Mouse (Mus musculus): ENCODE results near the gene Plcz1. TPM values are rescaled to one million over a fixed set of nuclear protein-coding genes. Genes with fewer than 3 reads are reported as not detected.

Plcz1 gene
- polyA plus RNA-seq, 1 experiment from 2014 or later, result not detected

DNA sequence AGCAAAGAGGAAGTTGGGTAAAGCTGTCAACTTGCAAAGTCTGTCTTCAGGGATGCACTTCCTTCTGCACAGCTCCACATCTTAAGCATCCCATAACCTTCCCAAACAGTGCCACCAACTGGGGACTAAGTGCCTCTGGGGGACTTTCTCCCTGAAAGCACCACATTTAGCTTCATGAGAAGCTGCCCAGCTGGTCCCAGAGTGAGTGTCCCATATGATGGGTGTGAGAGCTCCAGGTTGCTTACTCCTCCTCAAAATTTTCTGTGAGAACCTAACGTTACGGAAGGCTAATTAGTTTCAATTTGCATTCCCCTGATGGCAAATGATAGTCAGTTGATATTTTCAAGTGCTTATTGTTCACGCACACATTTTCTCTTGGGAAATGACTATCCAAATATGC lies 57.2 kb downstream of the Plcz1 start:
- 96% methylated on average over 3 of the region's 3 CpGs for WGBS

DNA sequence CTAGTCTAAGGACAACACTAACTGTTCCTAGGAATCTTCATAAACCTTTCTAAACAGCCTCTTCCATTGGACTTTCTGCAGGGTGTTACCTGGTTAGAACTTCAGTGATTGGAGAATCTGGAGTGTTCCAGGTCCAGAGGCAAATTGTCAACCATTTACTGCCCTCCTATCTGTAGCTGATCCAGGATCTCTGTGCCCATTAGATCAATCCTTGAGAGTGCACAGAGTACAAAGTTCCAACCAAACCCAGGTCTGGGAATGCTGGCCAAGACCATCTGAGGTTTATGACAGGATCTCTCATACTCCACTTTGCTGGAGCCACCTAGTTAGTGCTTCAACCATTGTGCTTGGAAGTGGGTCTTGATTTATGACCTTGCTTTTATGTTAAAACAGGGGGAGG lies 60.2 kb downstream of the Plcz1 start:
- ATAC-seq, result no peak
- Histone ChIP-seq H3K4me1 (ENCODE audit: insufficient read depth, low read depth, low read length) (no peaks in the 10 kb centered on the region), H3K4me2 (replicated peaks; ENCODE audit: low read depth, low read length) (no peak overlapping the region), H3K9ac (replicated peaks; ENCODE audit: low read depth) (no peak overlapping the region), H3K9me3 (ENCODE audit: low read length) (no peaks in the 10 kb centered on the region), H3K27ac (ENCODE audit: low read length) (no peak overlapping the region), H3K27me3 (replicated peaks; ENCODE audit: insufficient read depth, low read length) (no peaks in the 10 kb centered on the region), H3K36me3 (ENCODE audit: insufficient read depth, low read length) (no peaks in the 10 kb centered on the region), H3K4me3 (ENCODE audit: low read depth, low read length) (no peak overlapping the region)
- TF ChIP-seq CTCF (IDR thresholded peaks at IDR 0.05) (no peak), EP300 (IDR thresholded peaks at IDR 0.05) (no peak)
- no peak for DNase-seq (ENCODE audit: low spot score)

More for the DNA sequence above, 57.2 kb downstream of the Plcz1 start:
- Histone ChIP-seq H3K9ac (replicated peaks; ENCODE audit: low read depth) (no peak overlapping the region), H3K27me3 (replicated peaks; ENCODE audit: insufficient read depth, low read length) (no peaks in the 10 kb centered on the region), H3K4me3 (ENCODE audit: low read depth, low read length) (no peak overlapping the region), H3K4me2 (replicated peaks; ENCODE audit: low read depth, low read length) (no peak overlapping the region), H3K4me1 (ENCODE audit: insufficient read depth, low read depth, low read length) (no peaks in the 10 kb centered on the region), H3K36me3 (ENCODE audit: insufficient read depth, low read length) (no peaks in the 10 kb centered on the region), H3K9me3 (ENCODE audit: low read length) (no peaks in the 10 kb centered on the region), H3K27ac (ENCODE audit: low read length) (no peak overlapping the region)
- TF ChIP-seq EP300 (IDR thresholded peaks at IDR 0.05), result no peak
- no peak for DNase-seq (ENCODE audit: low spot score)
- no peak for ATAC-seq

DNA sequence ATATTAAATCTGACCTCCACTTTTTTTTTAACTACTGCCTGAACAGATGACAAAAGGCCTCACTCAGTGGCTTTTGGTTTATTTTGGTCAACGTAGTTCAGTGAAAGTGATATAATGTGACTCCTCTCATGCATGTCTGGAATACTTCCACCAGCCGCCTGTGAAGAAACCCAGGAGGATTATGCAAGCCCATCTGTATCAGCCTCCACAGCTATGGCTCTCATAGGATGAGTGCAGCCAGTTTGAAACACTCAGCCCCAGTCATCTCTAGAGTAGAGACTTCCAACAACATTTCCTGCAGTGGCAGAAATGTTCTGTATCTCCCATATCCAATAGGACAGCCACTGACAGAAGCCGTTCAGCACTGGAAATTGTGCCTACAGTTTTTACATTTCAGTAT lies 63.1 kb downstream of the Plcz1 start:
- H3K27ac ChIP-seq (ENCODE audit: low read length), result no peak overlapping the region
- ATAC-seq, result peak; percentile 88
- no peaks in the 10 kb centered on the region for H3K36me3 ChIP-seq (ENCODE audit: insufficient read depth, low read length)
- no peak overlapping the region for H3K4me2 ChIP-seq (replicated peaks; ENCODE audit: low read depth, low read length)
- TF ChIP-seq CTCF (IDR thresholded peaks at IDR 0.05) (no peak), EP300 (IDR thresholded peaks at IDR 0.05) (no peak)
- H3K4me1 ChIP-seq (ENCODE audit: insufficient read depth, low read depth, low read length), result no peaks in the 10 kb centered on the region
- no peak overlapping the region for H3K9ac ChIP-seq (replicated peaks; ENCODE audit: low read depth)
- peak; percentile 81 for DNase-seq (ENCODE audit: low spot score)
- no peaks in the 10 kb centered on the region for H3K9me3 ChIP-seq (ENCODE audit: low read length)
- no peak overlapping the region for H3K4me3 ChIP-seq (ENCODE audit: low read depth, low read length)
- WGBS, result 45% methylated on average over 3 of the region's 3 CpGs
- no peaks in the 10 kb centered on the region for H3K27me3 ChIP-seq (replicated peaks; ENCODE audit: insufficient read depth, low read length)

DNA sequence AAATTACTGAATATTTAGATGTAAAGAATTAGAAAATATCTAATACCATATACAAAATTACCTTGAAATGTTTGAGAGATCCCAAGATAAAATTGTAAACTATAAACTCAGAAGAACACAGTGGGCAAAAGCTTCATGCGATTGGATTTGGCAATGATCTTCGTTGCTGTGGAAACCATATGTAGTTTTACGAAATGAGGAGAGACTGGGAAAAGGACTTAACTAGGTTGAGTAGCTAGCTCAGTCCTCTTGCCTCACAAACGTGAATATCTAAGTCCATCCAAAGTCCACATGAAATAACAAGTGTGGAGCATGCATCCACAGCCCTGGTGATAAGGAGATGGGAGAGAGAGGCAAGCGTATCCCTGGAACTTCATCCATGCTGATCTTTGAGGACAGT lies 66.6 kb downstream of the Plcz1 start:
- H3K9ac ChIP-seq (replicated peaks; ENCODE audit: low read depth), result no peak overlapping the region
- H3K4me2 ChIP-seq (replicated peaks; ENCODE audit: low read depth, low read length), result no peak overlapping the region
- ATAC-seq, result no peak
- no peak for TF ChIP-seq CTCF (IDR thresholded peaks at IDR 0.05)
- TF ChIP-seq EP300 (IDR thresholded peaks at IDR 0.05), result no peak
- no peak for DNase-seq (ENCODE audit: low spot score)
- WGBS, result 77% methylated on average over 5 of the region's 5 CpGs
- no peaks in the 10 kb centered on the region for H3K27me3 ChIP-seq (replicated peaks; ENCODE audit: insufficient read depth, low read length)
- no peaks in the 10 kb centered on the region for H3K4me1 ChIP-seq (ENCODE audit: insufficient read depth, low read depth, low read length)
- no peaks in the 10 kb centered on the region for H3K9me3 ChIP-seq (ENCODE audit: low read length)
- H3K4me3 ChIP-seq (ENCODE audit: low read depth, low read length), result no peak overlapping the region
- H3K36me3 ChIP-seq (ENCODE audit: insufficient read depth, low read length), result no peaks in the 10 kb centered on the region
- no peak overlapping the region for H3K27ac ChIP-seq (ENCODE audit: low read length)

DNA sequence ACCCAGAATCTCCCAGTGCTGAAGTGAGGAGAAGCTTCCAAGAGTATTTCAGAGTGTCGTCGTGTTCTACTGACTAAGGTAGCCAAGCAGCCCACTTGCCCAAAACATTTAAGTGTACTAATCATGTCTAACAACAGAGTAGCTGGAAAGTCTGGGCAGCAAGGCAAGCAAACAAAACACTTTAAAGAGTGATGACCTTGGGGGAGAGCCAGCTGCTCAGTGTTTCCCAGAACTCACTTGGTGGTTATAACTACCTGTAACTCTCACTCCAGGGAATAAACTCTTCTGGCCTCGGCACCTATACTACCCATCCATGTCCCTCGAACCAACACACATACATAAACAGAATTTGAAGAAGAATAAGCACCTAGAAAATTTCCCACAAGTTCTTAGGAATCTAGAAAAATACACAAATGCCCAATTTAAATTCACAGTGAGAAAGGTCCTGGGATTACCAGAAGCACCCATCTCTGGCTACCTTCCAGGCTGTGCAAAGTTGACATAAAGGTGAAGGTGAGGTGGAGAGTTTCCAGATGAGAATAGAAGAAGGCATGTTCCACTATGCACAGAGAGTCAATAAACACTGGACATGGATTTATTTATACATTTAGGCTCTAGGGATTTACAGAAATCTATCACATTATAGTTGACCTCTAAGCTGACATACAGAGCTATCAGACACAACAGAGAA lies 69.5 kb downstream of the Plcz1 start:
- H3K27ac ChIP-seq (ENCODE audit: low read length), result no peak overlapping the region
- no peaks in the 10 kb centered on the region for H3K9me3 ChIP-seq (ENCODE audit: low read length)
- H3K36me3 ChIP-seq (ENCODE audit: insufficient read depth, low read length), result no peaks in the 10 kb centered on the region
- no peak overlapping the region for H3K4me2 ChIP-seq (replicated peaks; ENCODE audit: low read depth, low read length)
- no peak overlapping the region for H3K9ac ChIP-seq (replicated peaks; ENCODE audit: low read depth)
- H3K4me3 ChIP-seq (ENCODE audit: low read depth, low read length), result no peak overlapping the region
- ATAC-seq (no peak), DNase-seq (ENCODE audit: low spot score) (no peak)
- 65% methylated on average over 4 of the region's 4 CpGs for WGBS
- no peaks in the 10 kb centered on the region for H3K4me1 ChIP-seq (ENCODE audit: insufficient read depth, low read depth, low read length)
- TF ChIP-seq EP300 (IDR thresholded peaks at IDR 0.05), result no peak
- TF ChIP-seq CTCF (IDR thresholded peaks at IDR 0.05), result no peak
- H3K27me3 ChIP-seq (replicated peaks; ENCODE audit: insufficient read depth, low read length), result no peaks in the 10 kb centered on the region

DNA sequence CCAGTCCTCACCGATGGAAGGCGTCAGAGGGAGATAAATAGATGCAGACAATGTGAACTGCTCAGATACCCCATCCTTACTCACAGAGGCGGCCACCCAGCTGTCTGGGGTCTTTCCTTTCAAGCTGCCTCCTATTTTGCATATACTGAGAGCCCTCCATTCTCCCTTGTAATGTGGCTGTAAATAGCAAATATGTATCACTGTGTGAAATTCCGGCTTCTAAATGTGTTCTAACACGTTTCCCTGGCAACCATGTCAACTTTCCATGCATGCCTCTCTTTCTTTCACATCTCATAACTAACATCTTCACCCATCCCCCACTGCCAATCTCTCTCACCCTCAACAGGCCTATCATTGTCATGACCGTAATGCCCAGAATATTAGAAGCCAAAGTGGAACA lies 74.6 kb downstream of the Plcz1 start:
- H3K27me3 ChIP-seq (replicated peaks; ENCODE audit: insufficient read depth, low read length), result no peaks in the 10 kb centered on the region
- DNase-seq (ENCODE audit: low spot score) (no peak), ATAC-seq (no peak)
- H3K4me1 ChIP-seq (ENCODE audit: insufficient read depth, low read depth, low read length), result no peaks in the 10 kb centered on the region
- no peak overlapping the region for H3K4me3 ChIP-seq (ENCODE audit: low read depth, low read length)
- no peak overlapping the region for H3K27ac ChIP-seq (ENCODE audit: low read length)
- H3K9me3 ChIP-seq (ENCODE audit: low read length), result no peaks in the 10 kb centered on the region
- 58% methylated on average over 6 of the region's 6 CpGs for WGBS
- TF ChIP-seq EP300 (IDR thresholded peaks at IDR 0.05), result no peak
- no peak for TF ChIP-seq CTCF (IDR thresholded peaks at IDR 0.05)
- H3K9ac ChIP-seq (replicated peaks; ENCODE audit: low read depth), result no peak overlapping the region
- no peaks in the 10 kb centered on the region for H3K36me3 ChIP-seq (ENCODE audit: insufficient read depth, low read length)
- no peak overlapping the region for H3K4me2 ChIP-seq (replicated peaks; ENCODE audit: low read depth, low read length)

DNA sequence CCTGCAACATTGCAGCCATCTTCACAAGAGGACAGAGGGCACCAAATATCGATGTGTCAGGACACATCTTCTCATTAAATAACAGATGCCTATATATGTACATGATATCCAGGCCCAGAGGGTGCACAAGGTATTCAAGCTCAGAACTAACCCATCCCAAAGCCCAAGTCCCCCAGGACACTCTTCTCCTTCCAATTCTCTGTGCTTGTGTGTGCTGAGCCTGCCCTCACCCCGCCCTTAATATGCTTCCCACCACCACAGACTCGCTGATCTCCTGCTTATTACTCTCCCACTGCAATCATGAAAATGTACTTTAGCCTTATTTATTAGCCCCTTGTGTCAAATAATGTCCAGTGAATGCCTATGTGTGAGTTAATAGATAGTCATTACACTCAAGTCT lies 76.4 kb downstream of the Plcz1 start:
- no peaks in the 10 kb centered on the region for H3K4me1 ChIP-seq (ENCODE audit: insufficient read depth, low read depth, low read length)
- DNase-seq (ENCODE audit: low spot score), result no peak
- no peak for ATAC-seq
- no peaks in the 10 kb centered on the region for H3K9me3 ChIP-seq (ENCODE audit: low read length)
- WGBS, result 83% methylated on average over 3 of the region's 3 CpGs
- TF ChIP-seq CTCF (IDR thresholded peaks at IDR 0.05) (no peak), EP300 (IDR thresholded peaks at IDR 0.05) (no peak)
- H3K9ac ChIP-seq (replicated peaks; ENCODE audit: low read depth), result no peak overlapping the region
- H3K27ac ChIP-seq (ENCODE audit: low read length), result no peak overlapping the region
- no peaks in the 10 kb centered on the region for H3K27me3 ChIP-seq (replicated peaks; ENCODE audit: insufficient read depth, low read length)
- no peaks in the 10 kb centered on the region for H3K36me3 ChIP-seq (ENCODE audit: insufficient read depth, low read length)
- no peak overlapping the region for H3K4me2 ChIP-seq (replicated peaks; ENCODE audit: low read depth, low read length)
- no peak overlapping the region for H3K4me3 ChIP-seq (ENCODE audit: low read depth, low read length)
